12 mouse cellular contexts compared by ENCODE assay signal in genomic region chr2:5607920-5608841, GRCm38 (mm10).
DNase-seq lines count a peak whose midpoint lies in the region; ATAC-seq and TF ChIP-seq lines count a peak whose summit lies in the region.
"Had no signal": no experiment of that assay in that cellular context is flagged by ENCODE, and none has a peak within 500 bp of the region (broad histone marks: within the 10 kb centered on the region; RNA-seq: fewer than 3 reads in every experiment).

No protein-coding gene starts in this region.

- peak; percentile 53 for DNase-seq in cerebellum, adult 9-11 months
- no peak for DNase-seq in right cerebral cortex, postnatal 4 days
- DNase-seq: kidney, postnatal 36 days; retina, postnatal 1 day; thymus, postnatal 14 days had no signal

- no peaks in the 10 kb centered on the region for H3K27me3 ChIP-seq in intestine, embryonic 16.5 days (replicated peaks; ENCODE audit: control insufficient read depth, insufficient read depth, low read length)
- H3K27me3 ChIP-seq in intestine, postnatal 0 days (replicated peaks; ENCODE audit: control insufficient read depth, insufficient read depth, low read length) = no peaks in the 10 kb centered on the region
- H3K27me3 ChIP-seq in midbrain, embryonic 13.5 days = no peaks in the 10 kb centered on the region
- no peaks in the 10 kb centered on the region for H3K27me3 ChIP-seq in midbrain, embryonic 16.5 days (ENCODE audit: control insufficient read depth, insufficient read depth, low read depth, low read length)
- H3K27me3 ChIP-seq in neural tube, embryonic 15.5 days (replicated peaks) = no peaks in the 10 kb centered on the region
- H3K27me3 ChIP-seq: embryonic facial prominence, embryonic 12.5 days had no signal

- 78% methylated on average over 11 of the region's 11 CpGs for WGBS in intestine, embryonic 16.5 days
- 77% methylated on average over 11 of the region's 11 CpGs for WGBS in intestine, postnatal 0 days
- 84% methylated on average over 11 of the region's 11 CpGs for WGBS in midbrain, embryonic 13.5 days
- WGBS in midbrain, embryonic 16.5 days = 83% methylated on average over 11 of the region's 11 CpGs
- WGBS in neural tube, embryonic 15.5 days = 71% methylated on average over 11 of the region's 11 CpGs

- no peaks in the 10 kb centered on the region for H3K9me3 ChIP-seq in intestine, embryonic 16.5 days (ENCODE audit: control insufficient read depth, low read length)
- no peaks in the 10 kb centered on the region for H3K9me3 ChIP-seq in intestine, postnatal 0 days (ENCODE audit: control insufficient read depth)
- no peaks in the 10 kb centered on the region for H3K9me3 ChIP-seq in midbrain, embryonic 13.5 days
- no peaks in the 10 kb centered on the region for H3K9me3 ChIP-seq in midbrain, embryonic 16.5 days (replicated peaks; ENCODE audit: control insufficient read depth, low read length, poor library complexity, severe bottlenecking)
- no peaks in the 10 kb centered on the region for H3K9me3 ChIP-seq in neural tube, embryonic 15.5 days (replicated peaks)
- H3K9me3 ChIP-seq: embryonic facial prominence, embryonic 12.5 days had no signal

- H3K27ac ChIP-seq in intestine, embryonic 16.5 days (ENCODE audit: low read length) = 0 out of 2 replicates have a peak overlapping the region, but pooled peaks have one; percentile 12
- H3K27ac ChIP-seq in intestine, postnatal 0 days (ENCODE audit: low read depth, low read length) = no peak overlapping the region
- no peak overlapping the region for H3K27ac ChIP-seq in midbrain, embryonic 13.5 days
- H3K27ac ChIP-seq in midbrain, embryonic 16.5 days (ENCODE audit: low read length) = no peak overlapping the region
- H3K27ac ChIP-seq in neural tube, embryonic 15.5 days (replicated peaks) = no peak overlapping the region
- H3K27ac ChIP-seq: embryonic facial prominence, embryonic 12.5 days had no signal

- H3K36me3 ChIP-seq in intestine, embryonic 16.5 days (ENCODE audit: control insufficient read depth, insufficient read depth, low read length) = no peaks in the 10 kb centered on the region
- H3K36me3 ChIP-seq in intestine, postnatal 0 days (ENCODE audit: control insufficient read depth, insufficient read depth) = no peaks in the 10 kb centered on the region
- H3K36me3 ChIP-seq in midbrain, embryonic 13.5 days = no peaks in the 10 kb centered on the region
- H3K36me3 ChIP-seq in midbrain, embryonic 16.5 days (ENCODE audit: control insufficient read depth, insufficient read depth, low read length) = no peaks in the 10 kb centered on the region
- H3K36me3 ChIP-seq in neural tube, embryonic 15.5 days = no peaks in the 10 kb centered on the region
- H3K36me3 ChIP-seq: embryonic facial prominence, embryonic 12.5 days had no signal

- H3K4me2 ChIP-seq in intestine, embryonic 16.5 days (ENCODE audit: low read depth, low read length) = no peak overlapping the region
- H3K4me2 ChIP-seq in intestine, postnatal 0 days (replicated peaks; ENCODE audit: low read depth) = no peak overlapping the region
- H3K4me2 ChIP-seq in midbrain, embryonic 13.5 days (replicated peaks) = no peak overlapping the region
- no peak overlapping the region for H3K4me2 ChIP-seq in midbrain, embryonic 16.5 days (ENCODE audit: low read length)
- no peak overlapping the region for H3K4me2 ChIP-seq in neural tube, embryonic 15.5 days
- H3K4me2 ChIP-seq: embryonic facial prominence, embryonic 12.5 days had no signal

- H3K4me3 ChIP-seq in intestine, embryonic 16.5 days (ENCODE audit: low read length) = no peak overlapping the region
- no peak overlapping the region for H3K4me3 ChIP-seq in intestine, postnatal 0 days (ENCODE audit: low read depth, low read length)
- no peak overlapping the region for H3K4me3 ChIP-seq in midbrain, embryonic 13.5 days (replicated peaks)
- H3K4me3 ChIP-seq in midbrain, embryonic 16.5 days (ENCODE audit: low read depth, low read length) = no peak overlapping the region
- no peak overlapping the region for H3K4me3 ChIP-seq in neural tube, embryonic 15.5 days (replicated peaks)
- H3K4me3 ChIP-seq: embryonic facial prominence, embryonic 12.5 days had no signal

- no peak for TF ChIP-seq CTCF in intestine, postnatal 0 days (IDR thresholded peaks at IDR 0.05; ENCODE audit: low read depth)

- no peak overlapping the region for H3K9ac ChIP-seq in intestine, embryonic 16.5 days (ENCODE audit: low read depth, low read length)
- H3K9ac ChIP-seq in intestine, postnatal 0 days (ENCODE audit: low read depth, low read length) = no peak overlapping the region
- H3K9ac ChIP-seq in midbrain, embryonic 13.5 days (replicated peaks) = no peak overlapping the region
- H3K9ac ChIP-seq in midbrain, embryonic 16.5 days (ENCODE audit: low read depth, low read length) = no peak overlapping the region
- no peak overlapping the region for H3K9ac ChIP-seq in neural tube, embryonic 15.5 days (replicated peaks)
- H3K9ac ChIP-seq: embryonic facial prominence, embryonic 12.5 days had no signal

- no peak for ATAC-seq in intestine, embryonic 16.5 days
- no peak for ATAC-seq in intestine, postnatal 0 days
- ATAC-seq in midbrain, embryonic 13.5 days = 0 out of 2 replicates have a peak, but pooled peaks have one; percentile 37
- ATAC-seq in midbrain, embryonic 16.5 days = no peak
- ATAC-seq in neural tube, embryonic 15.5 days (ENCODE audit: low FRiP score) = no peak
- ATAC-seq: forebrain, embryonic 16.5 days had no signal

- H3K4me1 ChIP-seq in intestine, embryonic 16.5 days (ENCODE audit: control insufficient read depth, insufficient read depth, low read length) = peaks cover 31% of the 10 kb centered on the region
- H3K4me1 ChIP-seq in intestine, postnatal 0 days (replicated peaks; ENCODE audit: control insufficient read depth, insufficient read depth, low read length) = peaks cover 8% of the 10 kb centered on the region; the same call in 1 of the 2 replicates
- peaks cover 5% of the 10 kb centered on the region for H3K4me1 ChIP-seq in midbrain, embryonic 13.5 days (replicated peaks)
- H3K4me1 ChIP-seq in midbrain, embryonic 16.5 days (ENCODE audit: control insufficient read depth, insufficient read depth, low read length) = peaks cover 1% of the 10 kb centered on the region
- H3K4me1 ChIP-seq in neural tube, embryonic 15.5 days = peaks cover 9% of the 10 kb centered on the region
